Mouse (Mus musculus): ENCODE results near the gene Asic2. TPM values are rescaled to one million over a fixed set of nuclear protein-coding genes. Genes with fewer than 3 reads are reported as not detected.

The Asic2 gene
- polyA plus RNA-seq, 1 experiment: 39.7 TPM

GRCm38 (mm10) chr11:81595235-81595634, 373.0 kb downstream of the Asic2 start:
- H3K4me3 ChIP-seq (replicated peaks; ENCODE audit: insufficient read depth, low read depth, low read length): no peak overlapping the region
- no peaks in the 10 kb centered on the region for H3K4me1 ChIP-seq (ENCODE audit: control insufficient read depth, insufficient read depth, low read length)
- no peak for TF ChIP-seq CTCF (IDR thresholded peaks at IDR 0.05; ENCODE audit: borderline replicate concordance, insufficient read depth, low read depth, low read length)
- no peak for TF ChIP-seq POLR2A (IDR thresholded peaks at IDR 0.05; ENCODE audit: borderline replicate concordance, insufficient read depth, low read length)
- no peak for DNase-seq
- H3K27me3 ChIP-seq (ENCODE audit: control insufficient read depth, insufficient read depth, low read length): no peaks in the 10 kb centered on the region
- H3K27ac ChIP-seq (ENCODE audit: insufficient read depth, low read length): no peak overlapping the region
- WGBS: 29% methylated on average over 2 of the region's 2 CpGs

- TF ChIP-seq CTCF (IDR thresholded peaks at IDR 0.05; ENCODE audit: borderline replicate concordance, insufficient read depth, low read depth, low read length): no peak
- no peak for TF ChIP-seq POLR2A (IDR thresholded peaks at IDR 0.05; ENCODE audit: borderline replicate concordance, insufficient read depth, low read length)
- Histone ChIP-seq H3K27me3 (ENCODE audit: control insufficient read depth, insufficient read depth, low read length) (no peaks in the 10 kb centered on the region), H3K4me1 (ENCODE audit: control insufficient read depth, insufficient read depth, low read length) (no peaks in the 10 kb centered on the region), H3K27ac (ENCODE audit: insufficient read depth, low read length) (no peak overlapping the region), H3K4me3 (replicated peaks; ENCODE audit: insufficient read depth, low read depth, low read length) (no peak overlapping the region)
- 71% methylated on average over 5 of the region's 5 CpGs for WGBS
- no peak for DNase-seq
Measured at GRCm38 (mm10) chr11:81592776-81593175, 375.5 kb downstream of the Asic2 start.

GRCm38 (mm10) chr11:81590911-81591310, 377.3 kb downstream of the Asic2 start:
- 89% methylated on average over 4 of the region's 4 CpGs for WGBS
- Histone ChIP-seq H3K27ac (ENCODE audit: insufficient read depth, low read length) (no peak overlapping the region), H3K4me3 (replicated peaks; ENCODE audit: insufficient read depth, low read depth, low read length) (no peak overlapping the region), H3K4me1 (ENCODE audit: control insufficient read depth, insufficient read depth, low read length) (no peaks in the 10 kb centered on the region), H3K27me3 (ENCODE audit: control insufficient read depth, insufficient read depth, low read length) (no peaks in the 10 kb centered on the region)
- TF ChIP-seq POLR2A (IDR thresholded peaks at IDR 0.05; ENCODE audit: borderline replicate concordance, insufficient read depth, low read length): no peak
- peak; percentile 34; the same call in 1 of the 2 replicates for TF ChIP-seq CTCF (IDR thresholded peaks at IDR 0.05; ENCODE audit: borderline replicate concordance, insufficient read depth, low read depth, low read length)
- DNase-seq: no peak

GRCm38 (mm10) chr11:81588630-81589029, 379.6 kb downstream of the Asic2 start:
- WGBS: 11% methylated on average over 10 of the region's 10 CpGs
- no peak overlapping the region for H3K27ac ChIP-seq (ENCODE audit: insufficient read depth, low read length)
- no peak overlapping the region for H3K4me3 ChIP-seq (replicated peaks; ENCODE audit: insufficient read depth, low read depth, low read length)
- H3K27me3 ChIP-seq (ENCODE audit: control insufficient read depth, insufficient read depth, low read length): no peaks in the 10 kb centered on the region
- no peaks in the 10 kb centered on the region for H3K4me1 ChIP-seq (ENCODE audit: control insufficient read depth, insufficient read depth, low read length)
- TF ChIP-seq POLR2A (IDR thresholded peaks at IDR 0.05; ENCODE audit: borderline replicate concordance, insufficient read depth, low read length): no peak
- TF ChIP-seq CTCF (IDR thresholded peaks at IDR 0.05; ENCODE audit: borderline replicate concordance, insufficient read depth, low read depth, low read length): peak; percentile 84
- peak; percentile 78 to 83 for DNase-seq

GRCm38 (mm10) chr11:81587942-81588341, 380.3 kb downstream of the Asic2 start:
- Histone ChIP-seq H3K4me1 (ENCODE audit: control insufficient read depth, insufficient read depth, low read length) (no peaks in the 10 kb centered on the region), H3K27me3 (ENCODE audit: control insufficient read depth, insufficient read depth, low read length) (no peaks in the 10 kb centered on the region), H3K4me3 (replicated peaks; ENCODE audit: insufficient read depth, low read depth, low read length) (peak overlapping the region; percentile 41), H3K27ac (ENCODE audit: insufficient read depth, low read length) (no peak overlapping the region)
- TF ChIP-seq POLR2A (IDR thresholded peaks at IDR 0.05; ENCODE audit: borderline replicate concordance, insufficient read depth, low read length): no peak
- no peak for TF ChIP-seq CTCF (IDR thresholded peaks at IDR 0.05; ENCODE audit: borderline replicate concordance, insufficient read depth, low read depth, low read length)
- DNase-seq: peak; percentile 71 to 80
- 10% methylated on average over 17 of the region's 17 CpGs for WGBS

- no peak for TF ChIP-seq CTCF (IDR thresholded peaks at IDR 0.05; ENCODE audit: borderline replicate concordance, insufficient read depth, low read depth, low read length)
- TF ChIP-seq POLR2A (IDR thresholded peaks at IDR 0.05; ENCODE audit: borderline replicate concordance, insufficient read depth, low read length): no peak
- Histone ChIP-seq H3K4me3 (replicated peaks; ENCODE audit: insufficient read depth, low read depth, low read length) (no peak overlapping the region), H3K4me1 (ENCODE audit: control insufficient read depth, insufficient read depth, low read length) (no peaks in the 10 kb centered on the region), H3K27ac (ENCODE audit: insufficient read depth, low read length) (no peak overlapping the region), H3K27me3 (ENCODE audit: control insufficient read depth, insufficient read depth, low read length) (no peaks in the 10 kb centered on the region)
- DNase-seq: no peak
- WGBS: 80% methylated on average over 9 of the region's 9 CpGs
Measured at GRCm38 (mm10) chr11:81587114-81587513, 381.1 kb downstream of the Asic2 start.

- WGBS: 95% methylated on average over 9 of the region's 9 CpGs
- no peak for TF ChIP-seq POLR2A (IDR thresholded peaks at IDR 0.05; ENCODE audit: borderline replicate concordance, insufficient read depth, low read length)
- no peak for TF ChIP-seq CTCF (IDR thresholded peaks at IDR 0.05; ENCODE audit: borderline replicate concordance, insufficient read depth, low read depth, low read length)
Measured at GRCm38 (mm10) chr11:81584506-81584905, 383.8 kb downstream of the Asic2 start.

GRCm38 (mm10) chr11:81583195-81583594, 385.1 kb downstream of the Asic2 start:
- DNase-seq: no peak
- H3K27ac ChIP-seq (ENCODE audit: insufficient read depth, low read length): no peak overlapping the region
- TF ChIP-seq CTCF (IDR thresholded peaks at IDR 0.05; ENCODE audit: borderline replicate concordance, insufficient read depth, low read depth, low read length) (no peak), POLR2A (IDR thresholded peaks at IDR 0.05; ENCODE audit: borderline replicate concordance, insufficient read depth, low read length) (no peak)
- WGBS: 67% methylated on average over 7 of the region's 7 CpGs
- H3K4me1 ChIP-seq (ENCODE audit: control insufficient read depth, insufficient read depth, low read length): no peaks in the 10 kb centered on the region
- H3K4me3 ChIP-seq (replicated peaks; ENCODE audit: insufficient read depth, low read depth, low read length): no peak overlapping the region
- no peaks in the 10 kb centered on the region for H3K27me3 ChIP-seq (ENCODE audit: control insufficient read depth, insufficient read depth, low read length)

More at GRCm38 (mm10) chr11:81584506-81584905, 383.8 kb downstream of the Asic2 start:
- Histone ChIP-seq H3K27me3 (ENCODE audit: control insufficient read depth, insufficient read depth, low read length) (no peaks in the 10 kb centered on the region), H3K27ac (ENCODE audit: insufficient read depth, low read length) (no peak overlapping the region), H3K4me3 (replicated peaks; ENCODE audit: insufficient read depth, low read depth, low read length) (no peak overlapping the region), H3K4me1 (ENCODE audit: control insufficient read depth, insufficient read depth, low read length) (no peaks in the 10 kb centered on the region)
- DNase-seq: no peak
